8 mouse cellular contexts compared by ENCODE assay signal in the genomic region with DNA sequence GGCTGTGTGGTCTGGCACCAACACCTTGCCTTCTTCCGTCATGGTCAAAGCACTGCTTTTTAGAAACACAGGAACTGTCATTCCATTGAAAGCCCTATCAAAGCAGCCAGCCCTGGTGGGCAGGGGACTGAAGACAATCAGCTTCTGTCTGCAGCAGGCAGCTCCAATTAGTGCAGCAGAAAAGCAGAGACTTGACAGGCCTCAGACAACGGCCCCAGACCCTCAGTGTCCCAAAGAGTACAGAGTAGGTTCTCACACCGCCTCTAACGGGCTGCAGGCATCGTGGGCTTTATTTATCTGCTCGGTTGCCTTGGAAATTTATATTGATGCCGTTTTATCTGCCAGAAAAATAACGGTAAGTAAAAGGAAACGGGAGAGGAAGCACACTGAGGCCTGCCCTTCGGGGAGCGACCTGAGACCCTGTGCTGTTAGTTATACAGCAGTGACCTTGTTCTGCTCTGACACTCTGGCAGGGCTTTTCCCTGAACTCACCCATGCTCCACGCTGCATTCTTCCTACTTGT. TPM values are rescaled to one million over a fixed set of nuclear protein-coding genes. Genes with fewer than 3 reads are reported as not detected.
DNase-seq lines count a peak whose midpoint lies in the region; ATAC-seq lines count a peak whose summit lies in the region.

No protein-coding gene starts in this region.

- H3K27ac ChIP-seq in liver, embryonic 12.5 days = 0 out of 2 replicates have a peak overlapping the region, but pooled peaks have one; percentile 3
- H3K27ac ChIP-seq in embryonic facial prominence, embryonic 14.5 days (replicated peaks; ENCODE audit: low read depth, low read length) = no peak overlapping the region
- H3K27ac ChIP-seq in hindbrain, embryonic 15.5 days (replicated peaks) = 0 out of 2 replicates have a peak overlapping the region, but pooled peaks have one; percentile 43
- no peak overlapping the region for H3K27ac ChIP-seq in neural tube, embryonic 12.5 days

- no peak for DNase-seq in liver
- DNase-seq in embryonic facial prominence, embryonic 14.5 days (ENCODE audit: low spot score) = peak; percentile 72
- DNase-seq in gastrocnemius, postnatal 36 days = no peak
- DNase-seq in cerebellum, postnatal 10 days = no peak
- no peak for DNase-seq in right cerebral cortex, adult 18-20 months

- H3K9me3 ChIP-seq in liver, embryonic 12.5 days (replicated peaks) = no peaks in the 10 kb centered on the region
- no peaks in the 10 kb centered on the region for H3K9me3 ChIP-seq in embryonic facial prominence, embryonic 14.5 days (ENCODE audit: control insufficient read depth, low read length)
- no peaks in the 10 kb centered on the region for H3K9me3 ChIP-seq in hindbrain, embryonic 15.5 days
- H3K9me3 ChIP-seq in neural tube, embryonic 12.5 days = no peaks in the 10 kb centered on the region

- peak overlapping the region; percentile 16 for H3K4me2 ChIP-seq in liver, embryonic 12.5 days
- no peak overlapping the region for H3K4me2 ChIP-seq in embryonic facial prominence, embryonic 14.5 days (ENCODE audit: low read depth, low read length)
- H3K4me2 ChIP-seq in hindbrain, embryonic 15.5 days = no peak overlapping the region; the same call in 1 of the 2 replicates
- no peak overlapping the region for H3K4me2 ChIP-seq in neural tube, embryonic 12.5 days (replicated peaks)

- intact Hi-C loops in gastrocnemius, postnatal 36 days (cut with DNase I) = no loop called here

- H3K27me3 ChIP-seq in liver, embryonic 12.5 days (replicated peaks) = no peaks in the 10 kb centered on the region
- no peaks in the 10 kb centered on the region for H3K27me3 ChIP-seq in embryonic facial prominence, embryonic 14.5 days (replicated peaks; ENCODE audit: control insufficient read depth, insufficient read depth, low read length)
- peaks cover 6% of the 10 kb centered on the region; the same call in 1 of the 2 replicates for H3K27me3 ChIP-seq in hindbrain, embryonic 15.5 days
- H3K27me3 ChIP-seq in neural tube, embryonic 12.5 days (replicated peaks) = peaks cover 8% of the 10 kb centered on the region; the same call in 1 of the 2 replicates

- H3K9ac ChIP-seq in liver, embryonic 12.5 days = no peak overlapping the region
- no peak overlapping the region for H3K9ac ChIP-seq in embryonic facial prominence, embryonic 14.5 days (ENCODE audit: low read depth, low read length)
- H3K9ac ChIP-seq in hindbrain, embryonic 15.5 days = no peak overlapping the region
- H3K9ac ChIP-seq in neural tube, embryonic 12.5 days = 0 out of 2 replicates have a peak overlapping the region, but pooled peaks have one; percentile 4

- ATAC-seq in liver, embryonic 12.5 days = no peak; the same call in 1 of the 2 replicates
- peak; percentile 84; the same call in 1 of the 2 replicates for ATAC-seq in embryonic facial prominence, embryonic 14.5 days (ENCODE audit: low read depth)
- ATAC-seq in hindbrain, embryonic 15.5 days (ENCODE audit: low FRiP score, low read depth) = peak; percentile 88
- peak; percentile 80 for ATAC-seq in neural tube, embryonic 12.5 days (ENCODE audit: low FRiP score, low read depth)

- no peaks in the 10 kb centered on the region for H3K36me3 ChIP-seq in liver, embryonic 12.5 days
- H3K36me3 ChIP-seq in embryonic facial prominence, embryonic 14.5 days (ENCODE audit: control insufficient read depth, insufficient read depth, low read length) = no peaks in the 10 kb centered on the region
- no peaks in the 10 kb centered on the region for H3K36me3 ChIP-seq in hindbrain, embryonic 15.5 days
- no peaks in the 10 kb centered on the region for H3K36me3 ChIP-seq in neural tube, embryonic 12.5 days

- H3K4me3 ChIP-seq in liver, embryonic 12.5 days = no peak overlapping the region
- H3K4me3 ChIP-seq in embryonic facial prominence, embryonic 14.5 days (ENCODE audit: low read depth, low read length) = no peak overlapping the region
- no peak overlapping the region for H3K4me3 ChIP-seq in hindbrain, embryonic 15.5 days
- H3K4me3 ChIP-seq in neural tube, embryonic 12.5 days = no peak overlapping the region

- 24% methylated on average over 12 of the region's 12 CpGs for WGBS in liver, embryonic 12.5 days (ENCODE audit: insufficient replicate concordance)
- 31% methylated on average over 12 of the region's 12 CpGs for WGBS in embryonic facial prominence, embryonic 14.5 days
- WGBS in hindbrain, embryonic 15.5 days = 16% methylated on average over 12 of the region's 12 CpGs
- WGBS in neural tube, embryonic 12.5 days = 31% methylated on average over 12 of the region's 12 CpGs

- H3K4me1 ChIP-seq in liver, embryonic 12.5 days = peaks cover 20% of the 10 kb centered on the region
- H3K4me1 ChIP-seq in embryonic facial prominence, embryonic 14.5 days (ENCODE audit: control insufficient read depth, insufficient read depth, low read length) = peaks cover 6% of the 10 kb centered on the region; the same call in 1 of the 2 replicates
- H3K4me1 ChIP-seq in hindbrain, embryonic 15.5 days (replicated peaks) = peaks cover 13% of the 10 kb centered on the region
- peaks cover 13% of the 10 kb centered on the region for H3K4me1 ChIP-seq in neural tube, embryonic 12.5 days

RNA-seq across cellular contexts. Expression of a gene that starts 48.1 kb away (rescaled TPM):
- 4.0 and 4.4 TPM in 2 replicates for polyA plus RNA-seq in liver, embryonic 12.5 days (2016; fragmentation: Nextera tagmentation; extraction: Ambion mirVana)
- polyA plus RNA-seq in embryonic facial prominence, embryonic 14.5 days (2014; fragmentation: Nextera tagmentation; extraction: Ambion mirVana) = 13.5 and 14.1 TPM in 2 replicates
- 4.3 and 5.9 TPM in 2 replicates for polyA plus RNA-seq in hindbrain, embryonic 15.5 days (2015; fragmentation: Nextera tagmentation; extraction: Ambion mirVana)
- polyA plus RNA-seq in neural tube, embryonic 12.5 days (2016; fragmentation: Nextera tagmentation; extraction: Ambion mirVana) = 6.8 and 7.0 TPM in 2 replicates
- total RNA-seq in gastrocnemius, postnatal 36 days (2021) = under 1 TPM; 0.39 to 0.94 TPM

Comparison
In these comparisons a context has a peak if more than half of its experiments do, and no peak if none do; other contexts are left out.
1. H3K27ac ChIP-seq: peak in liver, embryonic 12.5 days (single experiment) and hindbrain, embryonic 15.5 days (single experiment); none in embryonic facial prominence, embryonic 14.5 days (single experiment) and neural tube, embryonic 12.5 days (single experiment).